Mouse (Mus musculus): Measurements from ENCODE around the gene Rpl10a. TPM values are rescaled to one million over a fixed set of nuclear protein-coding genes. Genes with fewer than 3 reads are reported as not detected.

Gene Rpl10a
- polyA plus RNA-seq, 1 experiment from 2014 or later = 733 TPM

DNA sequence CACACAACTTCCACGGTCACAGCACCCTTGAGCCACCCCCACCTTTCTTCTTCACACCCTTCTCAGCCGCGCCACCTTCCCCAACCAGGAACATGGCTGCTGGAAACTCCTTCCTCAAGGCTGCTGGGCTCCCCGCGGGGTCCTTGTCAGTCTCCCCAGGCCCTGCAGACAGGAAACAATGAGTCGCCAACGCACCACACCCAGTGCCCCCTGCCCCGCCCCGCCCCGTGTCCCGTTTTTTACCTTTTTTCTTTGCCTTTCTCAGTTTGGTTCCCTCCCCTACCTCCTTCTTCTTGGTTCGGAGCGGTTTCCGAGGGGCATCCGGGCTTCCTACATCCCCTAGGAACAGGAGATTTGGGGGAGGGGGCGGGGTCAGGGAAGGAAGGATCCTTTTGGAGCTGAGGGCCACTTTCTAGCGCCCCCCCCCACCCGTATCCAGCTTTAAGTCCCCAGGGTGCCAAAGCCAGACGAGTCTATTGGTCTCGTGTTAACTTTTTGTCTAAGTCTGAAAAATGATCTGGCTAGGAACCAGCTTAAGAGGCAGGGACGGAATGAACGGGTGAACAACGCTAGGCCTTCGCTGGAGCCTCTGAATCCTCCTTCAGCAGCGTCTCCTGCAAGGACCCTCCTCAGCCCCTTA lies 34.5 kb downstream of the Rpl10a start:
- peak overlapping the region; percentile 42 for H3K4me3 ChIP-seq (ENCODE audit: low read depth, low read length)
- no peaks in the 10 kb centered on the region for H3K36me3 ChIP-seq (ENCODE audit: control insufficient read depth, insufficient read depth, low read length)

DNA sequence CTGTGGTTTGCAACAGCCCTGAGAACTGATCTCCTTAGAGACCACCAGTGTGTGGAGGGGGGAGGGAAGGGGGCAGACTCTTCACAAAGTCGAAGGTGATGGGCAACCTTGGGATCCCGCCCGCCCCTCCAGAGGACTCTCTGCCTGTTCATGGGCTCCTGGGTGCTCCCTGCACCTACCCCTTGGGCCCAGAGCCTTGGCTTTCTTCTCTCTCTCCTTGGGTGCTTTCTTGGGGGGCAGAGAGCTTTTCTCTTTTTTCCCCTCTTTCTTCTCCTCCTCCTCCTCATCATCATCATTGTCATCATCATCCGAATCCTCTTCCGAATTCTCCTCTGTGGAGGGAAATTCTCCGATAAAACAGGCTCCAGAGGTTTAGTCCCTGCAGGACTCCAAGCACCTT lies 35.2 kb downstream of the Rpl10a start:
- H3K4me1 ChIP-seq (replicated peaks; ENCODE audit: control insufficient read depth, insufficient read depth, low read length) = peaks cover 20% of the 10 kb centered on the region
- peaks cover 51% of the 10 kb centered on the region for H3K27me3 ChIP-seq (replicated peaks; ENCODE audit: control insufficient read depth, insufficient read depth, low read length)
- WGBS = 15% methylated on average over 6 of the region's 6 CpGs
- H3K9ac ChIP-seq (ENCODE audit: low read depth, low read length) = no peak overlapping the region
- H3K4me3 ChIP-seq (ENCODE audit: low read depth, low read length) = no peak overlapping the region; the same call in 1 of the 2 replicates
- ATAC-seq (replicated peaks; ENCODE audit: low FRiP score) = no peak
- DNase-seq (ENCODE audit: low spot score) = no peak
- H3K27ac ChIP-seq (ENCODE audit: low read depth, low read length) = no peak overlapping the region
- no peaks in the 10 kb centered on the region for H3K9me3 ChIP-seq (ENCODE audit: control insufficient read depth, low read length)
- peak overlapping the region; percentile 68 for H3K4me2 ChIP-seq
- no peaks in the 10 kb centered on the region for H3K36me3 ChIP-seq (ENCODE audit: control insufficient read depth, insufficient read depth, low read length)

More for the DNA sequence above, 34.5 kb downstream of the Rpl10a start:
- Histone ChIP-seq H3K4me1 (replicated peaks; ENCODE audit: control insufficient read depth, insufficient read depth, low read length) (peaks cover 24% of the 10 kb centered on the region), H3K9me3 (ENCODE audit: control insufficient read depth, low read length) (no peaks in the 10 kb centered on the region), H3K9ac (ENCODE audit: low read depth, low read length) (peak overlapping the region; percentile 2), H3K27ac (ENCODE audit: low read depth, low read length) (no peak overlapping the region), H3K4me2 (peak overlapping the region; percentile 68), H3K27me3 (replicated peaks; ENCODE audit: control insufficient read depth, insufficient read depth, low read length) (peaks cover 56% of the 10 kb centered on the region)
- ATAC-seq (replicated peaks; ENCODE audit: low FRiP score) (no peak), DNase-seq (ENCODE audit: low spot score) (no peak)
- 3% methylated on average over 25 of the region's 25 CpGs for WGBS

DNA sequence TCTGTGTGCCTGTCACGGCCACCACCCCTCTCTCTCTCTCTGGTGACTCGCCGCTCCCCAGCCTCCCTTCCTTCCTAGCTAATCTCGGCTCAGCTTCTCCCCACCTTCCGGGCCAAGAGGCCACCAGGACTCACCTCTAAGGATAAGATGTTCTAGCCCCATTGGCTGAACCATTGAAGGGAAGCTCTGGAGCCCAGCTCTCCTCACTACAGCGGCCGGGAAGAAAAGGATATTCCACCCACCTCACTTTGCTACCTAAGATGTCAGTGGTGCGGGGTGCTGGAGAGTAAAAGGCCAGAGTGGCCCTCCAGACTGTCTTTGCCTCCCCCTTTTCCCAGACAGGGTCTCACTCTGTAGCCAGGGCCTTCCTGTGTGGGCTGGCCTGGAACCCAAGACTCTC lies 36.9 kb downstream of the Rpl10a start, which contains the start of gene Tulp1:
Gene Tulp1, minus strand, starts transcription at position 101 of the 400 bp plus-strand sequence.
- Histone ChIP-seq H3K4me1 (replicated peaks; ENCODE audit: control insufficient read depth, insufficient read depth, low read length) (peaks cover 20% of the 10 kb centered on the region), H3K27ac (ENCODE audit: low read depth, low read length) (no peak within 1 kb of the TSS), H3K9me3 (ENCODE audit: control insufficient read depth, low read length) (no peaks in the 10 kb centered on the region), H3K4me2 (peak within 1 kb of the TSS; percentile 27), H3K36me3 (ENCODE audit: control insufficient read depth, insufficient read depth, low read length) (no peaks in the 10 kb centered on the region), H3K27me3 (replicated peaks; ENCODE audit: control insufficient read depth, insufficient read depth, low read length) (peaks cover 46% of the 10 kb centered on the region), H3K9ac (ENCODE audit: low read depth, low read length) (no peak within 1 kb of the TSS), H3K4me3 (ENCODE audit: low read depth, low read length) (0 out of 2 replicates have a peak within 1 kb of the TSS, but pooled peaks have one; percentile 10)
- WGBS = 24% methylated on average over 8 of the region's 8 CpGs
- ATAC-seq (replicated peaks; ENCODE audit: low FRiP score) = no peak
- DNase-seq (ENCODE audit: low spot score) = no peak

DNA sequence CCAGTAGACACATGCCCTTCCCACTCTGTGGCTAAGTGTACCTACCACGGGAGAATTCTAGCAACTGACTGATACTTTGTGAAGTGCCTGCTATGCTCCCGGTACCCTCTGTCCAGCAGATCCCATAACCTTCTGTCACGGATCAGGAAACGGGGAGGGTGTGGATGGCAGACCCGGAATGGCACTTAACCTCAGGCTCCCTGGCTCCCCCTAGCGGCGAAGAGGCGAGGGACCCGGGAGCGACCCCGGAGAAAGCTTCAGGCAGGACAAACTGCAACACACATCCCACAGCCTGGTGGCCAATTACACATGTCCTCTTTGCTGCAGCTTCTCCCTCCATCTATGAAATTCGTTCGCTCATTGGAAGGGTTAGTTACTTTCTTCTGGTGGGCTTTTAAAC lies 40.2 kb downstream of the Rpl10a start:
- peak overlapping the region; percentile 30; the same call in 1 of the 2 replicates for H3K9ac ChIP-seq (ENCODE audit: low read depth, low read length)
- no peaks in the 10 kb centered on the region for H3K36me3 ChIP-seq (ENCODE audit: control insufficient read depth, insufficient read depth, low read length)
- peaks cover 10% of the 10 kb centered on the region; the same call in 1 of the 2 replicates for H3K4me1 ChIP-seq (replicated peaks; ENCODE audit: control insufficient read depth, insufficient read depth, low read length)
- H3K4me2 ChIP-seq = peak overlapping the region; percentile 47
- H3K27ac ChIP-seq (ENCODE audit: low read depth, low read length) = no peak overlapping the region
- ATAC-seq (replicated peaks; ENCODE audit: low FRiP score) (0 out of 2 replicates have a peak, but pooled peaks have one; percentile 53), DNase-seq (ENCODE audit: low spot score) (peak; percentile 83)
- 4% methylated on average over 13 of the region's 13 CpGs for WGBS
- H3K9me3 ChIP-seq (ENCODE audit: control insufficient read depth, low read length) = no peaks in the 10 kb centered on the region
- H3K4me3 ChIP-seq (ENCODE audit: low read depth, low read length) = no peak overlapping the region
- peaks cover 30% of the 10 kb centered on the region for H3K27me3 ChIP-seq (replicated peaks; ENCODE audit: control insufficient read depth, insufficient read depth, low read length)

DNA sequence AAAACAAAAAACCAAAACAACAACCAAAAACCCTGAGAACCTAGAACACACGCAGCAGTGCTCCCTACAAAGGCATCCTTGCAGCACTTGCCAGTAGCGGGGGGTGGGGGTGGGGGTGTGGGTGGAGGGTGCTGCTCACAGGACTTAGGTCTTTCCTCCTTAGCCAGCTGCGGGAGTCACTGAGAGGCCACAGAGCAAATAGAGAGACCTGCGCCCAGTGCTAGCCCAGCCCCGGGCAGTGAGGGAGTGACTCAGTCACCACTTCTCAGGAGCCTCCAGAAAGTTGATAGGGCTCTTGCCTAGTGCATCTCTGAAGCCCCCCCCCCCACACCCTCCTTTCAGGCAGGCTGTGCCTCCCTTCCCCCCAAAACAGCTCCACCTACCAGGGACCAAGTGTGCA lies 40.8 kb downstream of the Rpl10a start:
- Histone ChIP-seq H3K4me3 (ENCODE audit: low read depth, low read length) (no peak overlapping the region), H3K4me2 (no peak overlapping the region), H3K27ac (ENCODE audit: low read depth, low read length) (no peak overlapping the region), H3K9ac (ENCODE audit: low read depth, low read length) (no peak overlapping the region), H3K27me3 (replicated peaks; ENCODE audit: control insufficient read depth, insufficient read depth, low read length) (peaks cover 26% of the 10 kb centered on the region), H3K9me3 (ENCODE audit: control insufficient read depth, low read length) (no peaks in the 10 kb centered on the region), H3K4me1 (replicated peaks; ENCODE audit: control insufficient read depth, insufficient read depth, low read length) (peaks cover 4% of the 10 kb centered on the region; the same call in 1 of the 2 replicates), H3K36me3 (ENCODE audit: control insufficient read depth, insufficient read depth, low read length) (no peaks in the 10 kb centered on the region)
- no peak for DNase-seq (ENCODE audit: low spot score)
- no peak for ATAC-seq (replicated peaks; ENCODE audit: low FRiP score)
- 56% methylated on average over 5 of the region's 5 CpGs for WGBS

DNA sequence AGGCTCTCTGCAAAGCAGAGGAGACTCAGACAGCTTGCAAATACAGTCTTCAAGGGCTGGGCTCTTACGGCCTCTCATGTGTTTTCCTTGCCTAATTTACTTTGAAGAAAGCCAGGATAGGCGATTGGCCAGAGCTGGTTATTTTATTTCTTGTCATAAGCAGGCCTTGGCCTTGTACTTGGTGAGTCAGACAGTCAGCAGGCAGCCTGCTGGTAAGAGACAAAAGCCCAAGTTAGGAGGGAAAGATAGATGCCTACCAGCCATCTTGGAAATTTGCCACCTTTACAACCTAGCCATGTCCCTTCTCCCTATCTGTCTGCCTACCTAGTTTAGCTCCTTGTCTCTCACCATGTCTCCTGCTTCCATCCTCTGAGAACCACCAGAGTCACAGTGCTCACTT lies 43.0 kb downstream of the Rpl10a start:
- no peaks in the 10 kb centered on the region for H3K36me3 ChIP-seq (ENCODE audit: control insufficient read depth, insufficient read depth, low read length)

DNA sequence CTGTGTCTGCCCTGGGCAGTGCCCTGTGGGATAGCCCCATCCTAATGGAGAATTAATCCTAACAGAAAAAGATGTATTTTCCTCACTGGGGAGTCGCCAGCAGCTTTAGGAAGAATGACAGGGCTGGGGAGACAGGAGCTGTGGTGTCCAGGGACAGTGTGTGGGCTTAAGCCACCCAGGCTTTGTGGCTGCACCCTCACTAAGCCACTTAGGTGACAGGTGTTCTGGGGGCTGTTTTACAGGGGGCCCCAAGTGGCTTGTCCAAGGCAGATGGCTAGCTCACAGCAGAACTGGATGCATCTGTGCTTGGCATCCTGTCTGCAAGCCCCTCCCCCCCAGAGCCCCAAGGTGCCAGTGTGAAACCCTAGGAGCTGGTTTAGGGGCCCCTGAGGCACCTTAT lies 43.7 kb downstream of the Rpl10a start:
- ATAC-seq (replicated peaks; ENCODE audit: low FRiP score) = no peak
- no peak overlapping the region for H3K9ac ChIP-seq (ENCODE audit: low read depth, low read length)
- no peaks in the 10 kb centered on the region for H3K36me3 ChIP-seq (ENCODE audit: control insufficient read depth, insufficient read depth, low read length)
- WGBS = 65% methylated on average over 1 of the region's 1 CpGs
- no peak overlapping the region for H3K4me3 ChIP-seq (ENCODE audit: low read depth, low read length)
- H3K9me3 ChIP-seq (ENCODE audit: control insufficient read depth, low read length) = no peaks in the 10 kb centered on the region
- H3K4me1 ChIP-seq (replicated peaks; ENCODE audit: control insufficient read depth, insufficient read depth, low read length) = peaks cover 10% of the 10 kb centered on the region
- DNase-seq (ENCODE audit: low spot score) = no peak
- H3K4me2 ChIP-seq = no peak overlapping the region
- no peak overlapping the region for H3K27ac ChIP-seq (ENCODE audit: low read depth, low read length)
- H3K27me3 ChIP-seq (replicated peaks; ENCODE audit: control insufficient read depth, insufficient read depth, low read length) = peaks cover 30% of the 10 kb centered on the region

More for the DNA sequence above, 43.0 kb downstream of the Rpl10a start:
- Histone ChIP-seq H3K27ac (ENCODE audit: low read depth, low read length) (no peak overlapping the region), H3K27me3 (replicated peaks; ENCODE audit: control insufficient read depth, insufficient read depth, low read length) (peaks cover 28% of the 10 kb centered on the region), H3K9ac (ENCODE audit: low read depth, low read length) (no peak overlapping the region), H3K9me3 (ENCODE audit: control insufficient read depth, low read length) (no peaks in the 10 kb centered on the region), H3K4me1 (replicated peaks; ENCODE audit: control insufficient read depth, insufficient read depth, low read length) (peaks cover 10% of the 10 kb centered on the region), H3K4me2 (no peak overlapping the region), H3K4me3 (ENCODE audit: low read depth, low read length) (no peak overlapping the region)
- ATAC-seq (replicated peaks; ENCODE audit: low FRiP score) (no peak), DNase-seq (ENCODE audit: low spot score) (no peak)
- 67% methylated on average over 2 of the region's 2 CpGs for WGBS

DNA sequence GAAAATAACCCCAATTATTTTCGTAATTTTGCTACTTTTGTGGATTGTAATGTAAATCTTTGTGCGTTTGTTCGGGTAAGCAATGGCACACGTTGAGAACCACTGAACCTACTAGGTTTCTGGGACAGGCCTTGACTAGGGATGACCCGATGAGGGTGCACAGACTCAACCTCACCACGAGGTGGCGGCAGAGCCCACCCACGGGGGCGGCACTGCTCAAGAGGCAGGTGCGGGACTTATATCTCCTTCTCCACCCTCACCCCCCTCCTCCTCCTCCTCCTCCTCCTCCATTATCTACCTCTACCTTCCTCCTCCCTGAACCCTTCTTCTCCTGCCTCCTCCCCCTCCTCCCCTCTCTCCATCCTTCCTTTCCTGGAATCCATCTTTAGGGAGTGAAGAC lies 45.5 kb downstream of the Rpl10a start:
- Histone ChIP-seq H3K9ac (ENCODE audit: low read depth, low read length) (no peak overlapping the region), H3K4me2 (no peak overlapping the region), H3K36me3 (ENCODE audit: control insufficient read depth, insufficient read depth, low read length) (no peaks in the 10 kb centered on the region), H3K27ac (ENCODE audit: low read depth, low read length) (no peak overlapping the region), H3K9me3 (ENCODE audit: control insufficient read depth, low read length) (no peaks in the 10 kb centered on the region), H3K4me3 (ENCODE audit: low read depth, low read length) (no peak overlapping the region), H3K4me1 (replicated peaks; ENCODE audit: control insufficient read depth, insufficient read depth, low read length) (peaks cover 10% of the 10 kb centered on the region), H3K27me3 (replicated peaks; ENCODE audit: control insufficient read depth, insufficient read depth, low read length) (peaks cover 33% of the 10 kb centered on the region)
- 11% methylated on average over 10 of the region's 10 CpGs for WGBS
- DNase-seq (ENCODE audit: low spot score) = peak; percentile 55
- ATAC-seq (replicated peaks; ENCODE audit: low FRiP score) = peak; percentile 62; the same call in 1 of the 2 replicates

DNA sequence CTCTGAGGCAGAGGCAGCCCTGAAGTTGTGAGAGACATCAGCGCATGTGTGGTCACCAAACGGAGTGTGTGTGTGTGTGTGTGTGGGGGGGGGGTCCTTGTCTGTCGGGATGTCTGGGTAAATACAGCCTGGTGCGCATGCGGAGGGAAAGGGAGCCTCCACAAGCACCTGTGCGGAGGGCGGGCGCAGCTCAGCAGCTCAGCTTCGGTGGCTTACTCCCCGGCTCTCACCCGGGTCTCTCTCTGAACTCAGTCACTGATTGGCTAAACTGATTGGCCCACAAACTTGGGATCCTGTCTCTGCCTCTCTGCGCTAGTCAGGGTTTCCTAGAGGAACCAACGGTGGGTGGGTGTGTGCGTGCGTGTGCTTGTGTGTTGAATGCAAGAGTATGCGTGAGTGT lies 46.2 kb downstream of the Rpl10a start:
- 12% methylated on average over 16 of the region's 16 CpGs for WGBS
- H3K9me3 ChIP-seq (ENCODE audit: control insufficient read depth, low read length) = no peaks in the 10 kb centered on the region
- no peak overlapping the region for H3K27ac ChIP-seq (ENCODE audit: low read depth, low read length)
- H3K9ac ChIP-seq (ENCODE audit: low read depth, low read length) = no peak overlapping the region
- ATAC-seq (replicated peaks; ENCODE audit: low FRiP score) = no peak
- H3K4me2 ChIP-seq = peak overlapping the region; percentile 38
- DNase-seq (ENCODE audit: low spot score) = no peak
- no peaks in the 10 kb centered on the region for H3K36me3 ChIP-seq (ENCODE audit: control insufficient read depth, insufficient read depth, low read length)
- H3K4me3 ChIP-seq (ENCODE audit: low read depth, low read length) = no peak overlapping the region
- peaks cover 10% of the 10 kb centered on the region for H3K4me1 ChIP-seq (replicated peaks; ENCODE audit: control insufficient read depth, insufficient read depth, low read length)
- H3K27me3 ChIP-seq (replicated peaks; ENCODE audit: control insufficient read depth, insufficient read depth, low read length) = peaks cover 33% of the 10 kb centered on the region

Data from liver, embryonic 11.5 days (tissue).